Mouse (Mus musculus): ENCODE results near the gene Aco2. TPM values are rescaled to one million over a fixed set of nuclear protein-coding genes. Genes with fewer than 3 reads are reported as not detected.
"Not testable (repeated sequence)": the region's sequence is repeated elsewhere in the genome, so short reads cannot be mapped to it uniquely, and the experiment has no call there.

The Aco2 gene
- polyA plus RNA-seq, 1 experiment from 2014 or later = 98.9 TPM

DNA sequence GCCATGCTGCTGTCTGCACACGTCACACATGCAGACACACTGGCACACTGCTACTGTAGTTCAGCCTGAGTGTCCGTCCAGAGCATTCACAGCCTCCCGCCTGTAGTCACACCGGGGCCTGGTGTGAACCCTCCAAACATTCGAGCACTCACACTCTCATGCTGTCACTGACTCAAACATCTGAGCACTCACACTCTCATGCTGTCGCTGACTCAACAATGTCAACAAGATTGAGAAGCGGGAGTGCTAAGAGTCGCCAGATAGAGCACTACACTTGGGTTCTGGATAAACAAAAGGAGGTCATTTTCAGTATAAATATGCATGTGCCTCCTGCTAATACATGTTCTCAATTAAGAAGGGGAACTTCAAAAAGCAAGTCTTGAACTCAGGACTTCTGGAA is 35.8 kb downstream of the Aco2 start:
- no peak overlapping the region for H3K27ac ChIP-seq (replicated peaks)
- no peak overlapping the region for H3K9ac ChIP-seq
- no peak for ATAC-seq (ENCODE audit: insufficient read depth)
- H3K4me3 ChIP-seq (replicated peaks) = no peak overlapping the region
- no peaks in the 10 kb centered on the region for H3K27me3 ChIP-seq
- WGBS (ENCODE audit: insufficient replicate concordance) = 84% methylated on average over 8 of the region's 8 CpGs
- H3K4me2 ChIP-seq = no peak overlapping the region
- peaks cover 99% of the 10 kb centered on the region for H3K36me3 ChIP-seq (replicated peaks)
- H3K4me1 ChIP-seq (replicated peaks) = 0 out of 2 replicates have a peak, but pooled peaks cover 3% of the 10 kb centered on the region
- no peaks in the 10 kb centered on the region for H3K9me3 ChIP-seq (replicated peaks)

DNA sequence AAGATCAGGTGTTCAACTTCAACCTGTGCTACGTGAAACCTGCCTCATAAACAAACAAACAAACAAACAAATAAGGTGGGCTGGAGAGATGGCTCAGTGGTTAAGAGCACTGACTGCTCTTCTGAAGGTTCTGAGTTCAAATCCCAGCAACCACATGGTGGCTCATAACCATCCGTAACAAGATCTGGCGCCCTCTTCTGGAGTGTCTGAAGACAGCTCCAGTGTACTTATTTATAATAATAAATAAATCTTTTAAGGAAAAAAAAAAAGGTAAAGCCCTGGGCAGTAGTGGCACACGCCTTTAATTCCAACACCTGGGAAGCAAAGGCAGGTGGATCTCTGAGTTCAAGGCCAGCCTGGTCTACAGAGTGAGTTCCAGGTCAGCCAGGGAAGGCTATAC is 36.7 kb downstream of the Aco2 start:
- not testable (repeated sequence) for H3K27ac ChIP-seq (replicated peaks); ATAC-seq (ENCODE audit: insufficient read depth); H3K9me3 ChIP-seq (replicated peaks); H3K27me3 ChIP-seq; H3K4me1 ChIP-seq (replicated peaks); H3K4me3 ChIP-seq (replicated peaks); H3K9ac ChIP-seq; H3K4me2 ChIP-seq
- H3K36me3 ChIP-seq (replicated peaks) = peaks cover 99% of the 10 kb centered on the region
- 71% methylated on average over 4 of the region's 4 CpGs for WGBS (ENCODE audit: insufficient replicate concordance)

- Histone ChIP-seq H3K36me3 (replicated peaks) (peaks cover 98% of the 10 kb centered on the region), H3K4me3 (replicated peaks) (no peak overlapping the region), H3K9ac (no peak overlapping the region), H3K27me3 (no peaks in the 10 kb centered on the region), H3K4me1 (replicated peaks) (peaks cover 26% of the 10 kb centered on the region), H3K4me2 (no peak overlapping the region), H3K27ac (replicated peaks) (no peak overlapping the region), H3K9me3 (replicated peaks) (no peaks in the 10 kb centered on the region)
- no peak for ATAC-seq (ENCODE audit: insufficient read depth)
- WGBS (ENCODE audit: insufficient replicate concordance) = 71% methylated on average over 2 of the region's 2 CpGs
Measured at GRCm38 (mm10) chr15:81912498-81912897, 40.4 kb downstream of the Aco2 start.

GRCm38 (mm10) chr15:81914668-81915067 is 42.6 kb downstream of the Aco2 start:
- peak; percentile 29; the same call in 1 of the 2 replicates for ATAC-seq (ENCODE audit: insufficient read depth)
- Histone ChIP-seq H3K4me1 (replicated peaks) (peaks cover 26% of the 10 kb centered on the region), H3K36me3 (replicated peaks) (peaks cover 90% of the 10 kb centered on the region)

GRCm38 (mm10) chr15:81915663-81916062 is 43.6 kb downstream of the Aco2 start:
- WGBS (ENCODE audit: insufficient replicate concordance) = 77% methylated on average over 5 of the region's 5 CpGs
- Histone ChIP-seq H3K4me1 (replicated peaks) (peaks cover 26% of the 10 kb centered on the region), H3K9ac (no peak overlapping the region), H3K27me3 (no peaks in the 10 kb centered on the region), H3K9me3 (replicated peaks) (no peaks in the 10 kb centered on the region), H3K4me3 (replicated peaks) (no peak overlapping the region), H3K27ac (replicated peaks) (no peak overlapping the region), H3K4me2 (no peak overlapping the region), H3K36me3 (replicated peaks) (peaks cover 80% of the 10 kb centered on the region)
- ATAC-seq (ENCODE audit: insufficient read depth) = no peak

More at GRCm38 (mm10) chr15:81914668-81915067, 42.6 kb downstream of the Aco2 start:
- Histone ChIP-seq H3K9me3 (replicated peaks) (no peaks in the 10 kb centered on the region), H3K27ac (replicated peaks) (0 out of 2 replicates have a peak overlapping the region, but pooled peaks have one; percentile 29), H3K9ac (no peak overlapping the region), H3K4me2 (no peak overlapping the region; the same call in 1 of the 2 replicates), H3K4me3 (replicated peaks) (no peak overlapping the region), H3K27me3 (no peaks in the 10 kb centered on the region)
- WGBS (ENCODE audit: insufficient replicate concordance) = 42% methylated on average over 5 of the region's 5 CpGs

DNA sequence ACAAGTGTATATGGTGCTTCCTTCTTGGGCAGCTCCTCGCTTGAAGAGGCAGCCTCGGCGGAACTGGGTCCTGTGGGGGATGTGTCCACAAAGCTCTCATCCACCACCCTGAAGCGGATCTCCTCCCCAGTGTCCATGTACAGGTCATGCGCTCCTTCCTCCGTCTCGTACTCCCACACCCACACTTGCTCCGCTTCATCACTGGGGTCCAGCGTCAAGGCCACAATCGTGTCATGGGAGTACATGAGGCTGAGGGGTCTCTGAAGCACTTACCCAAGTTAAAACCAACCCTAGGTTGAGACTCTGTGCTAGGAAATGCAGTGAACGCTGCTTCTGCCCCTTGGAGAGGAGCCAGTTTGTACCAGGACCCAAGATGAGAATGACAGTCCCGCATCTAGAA is 45.1 kb downstream of the Aco2 start:
- no peak overlapping the region for H3K9ac ChIP-seq
- 84% methylated on average over 12 of the region's 12 CpGs for WGBS (ENCODE audit: insufficient replicate concordance)
- H3K27me3 ChIP-seq = no peaks in the 10 kb centered on the region
- no peak overlapping the region for H3K4me2 ChIP-seq
- H3K9me3 ChIP-seq (replicated peaks) = no peaks in the 10 kb centered on the region
- H3K4me3 ChIP-seq (replicated peaks) = no peak overlapping the region
- no peak for ATAC-seq (ENCODE audit: insufficient read depth)
- peaks cover 26% of the 10 kb centered on the region for H3K4me1 ChIP-seq (replicated peaks)
- H3K36me3 ChIP-seq (replicated peaks) = peaks cover 65% of the 10 kb centered on the region
- H3K27ac ChIP-seq (replicated peaks) = no peak overlapping the region

DNA sequence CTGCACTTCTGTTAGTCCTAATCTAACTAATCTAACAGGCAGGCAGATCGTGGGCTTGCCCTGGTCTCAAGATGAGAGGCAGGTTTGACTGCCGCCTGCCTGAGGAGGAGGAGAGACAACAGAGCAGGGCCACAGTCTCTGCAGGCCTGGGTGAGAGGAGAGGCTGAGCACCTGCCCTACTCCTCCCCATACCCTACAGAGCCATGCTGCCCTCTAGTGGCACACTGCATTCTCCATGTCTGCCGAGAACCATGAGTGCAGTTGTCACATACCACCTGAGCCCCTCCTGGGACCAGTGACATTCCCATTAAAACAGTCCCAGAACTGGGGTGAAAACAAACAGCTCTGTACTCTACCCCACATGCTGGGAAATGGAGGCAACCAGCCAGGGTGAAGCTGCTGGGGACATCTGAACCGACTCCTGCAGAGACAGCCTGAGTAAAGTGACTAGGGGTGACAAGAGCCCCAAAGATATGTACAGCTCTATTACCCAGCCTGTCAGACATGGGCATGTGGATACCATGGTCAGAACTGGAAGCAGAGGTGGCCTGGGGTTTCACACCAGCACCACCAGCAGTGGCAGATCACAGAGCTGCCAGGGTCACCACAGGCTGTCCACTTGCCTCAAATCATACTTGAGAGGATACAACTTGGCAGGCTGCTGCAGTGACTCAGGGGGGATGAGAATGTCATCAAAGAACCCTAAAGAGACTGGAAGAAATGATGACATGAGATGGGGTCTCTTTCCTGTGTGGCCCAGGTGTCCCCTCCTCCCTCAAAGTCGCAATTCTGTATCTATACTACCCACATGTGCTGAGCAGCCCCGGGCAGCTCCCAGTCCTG is 45.7 kb downstream of the Aco2 start:
- Histone ChIP-seq H3K4me3 (replicated peaks) (no peak overlapping the region), H3K36me3 (replicated peaks) (peaks cover 64% of the 10 kb centered on the region), H3K4me1 (replicated peaks) (peaks cover 26% of the 10 kb centered on the region), H3K9ac (no peak overlapping the region), H3K27ac (replicated peaks) (no peak overlapping the region), H3K9me3 (replicated peaks) (no peaks in the 10 kb centered on the region), H3K27me3 (no peaks in the 10 kb centered on the region), H3K4me2 (no peak overlapping the region)
- WGBS (ENCODE audit: insufficient replicate concordance) = 45% methylated on average over 6 of the region's 6 CpGs
- 0 out of 2 replicates have a peak, but pooled peaks have one; percentile 16 for ATAC-seq (ENCODE audit: insufficient read depth)

DNA sequence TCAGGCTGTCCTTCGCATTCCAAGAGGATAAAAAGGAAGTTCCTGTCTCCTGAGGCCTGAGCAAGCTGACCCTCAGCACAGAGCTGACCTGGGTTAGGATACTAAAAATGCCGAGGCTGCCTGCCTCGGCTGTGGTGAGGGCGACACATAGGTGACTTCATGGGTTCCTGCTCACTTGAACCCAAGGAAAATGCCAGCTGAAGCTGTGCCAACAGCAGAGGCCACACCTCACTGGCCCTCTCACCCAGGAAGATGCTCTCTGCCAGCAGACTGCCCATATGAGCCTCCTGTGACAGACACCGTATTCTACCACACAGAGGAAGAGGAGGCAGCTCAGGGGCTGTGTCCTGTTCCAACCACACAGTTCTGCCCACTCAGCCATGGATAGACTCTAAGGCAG is 47.0 kb downstream of the Aco2 start:
- Histone ChIP-seq H3K27me3 (no peaks in the 10 kb centered on the region), H3K4me2 (no peak overlapping the region), H3K9me3 (replicated peaks) (no peaks in the 10 kb centered on the region), H3K27ac (replicated peaks) (no peak overlapping the region), H3K9ac (no peak overlapping the region), H3K4me3 (replicated peaks) (no peak overlapping the region), H3K36me3 (replicated peaks) (peaks cover 52% of the 10 kb centered on the region), H3K4me1 (replicated peaks) (peaks cover 32% of the 10 kb centered on the region)
- 72% methylated on average over 5 of the region's 5 CpGs for WGBS (ENCODE audit: insufficient replicate concordance)
- no peak for ATAC-seq (ENCODE audit: insufficient read depth)

DNA sequence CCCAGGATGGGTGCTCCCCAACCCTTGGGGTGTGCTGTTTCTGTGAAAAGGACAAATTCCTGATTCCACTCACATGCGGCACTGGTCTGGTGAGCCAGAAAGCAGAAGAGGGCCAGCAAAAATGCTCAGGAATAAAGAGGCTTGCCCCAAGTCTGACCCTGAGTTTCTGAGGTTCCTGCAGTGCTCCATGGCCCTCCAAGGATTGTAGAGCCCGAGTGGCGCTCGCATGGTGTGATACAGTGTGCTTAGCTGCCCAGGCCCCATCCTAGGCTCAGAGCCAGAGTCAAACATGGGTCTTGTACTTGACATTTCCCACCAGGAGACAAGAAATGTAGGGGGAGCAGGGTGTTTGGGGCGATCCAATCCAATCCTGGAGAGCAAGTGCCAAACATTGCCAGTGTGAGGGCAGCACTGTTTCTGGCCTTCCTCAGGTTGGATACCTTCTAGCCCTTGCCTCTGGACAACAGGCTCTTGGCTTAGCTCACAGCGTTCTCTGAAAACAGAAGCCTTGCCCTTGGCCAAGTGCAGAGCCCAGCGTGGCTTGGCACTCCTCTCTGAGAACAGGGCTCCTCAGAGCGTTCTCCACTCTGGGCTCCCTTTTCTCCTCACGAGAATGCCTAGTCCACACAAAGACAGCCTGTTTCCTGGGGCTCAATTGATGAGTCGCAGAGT is 48.6 kb downstream of the Aco2 start:
- Histone ChIP-seq H3K27me3 (no peaks in the 10 kb centered on the region), H3K4me3 (replicated peaks) (no peak overlapping the region), H3K9me3 (replicated peaks) (no peaks in the 10 kb centered on the region), H3K9ac (no peak overlapping the region), H3K4me1 (replicated peaks) (peaks cover 32% of the 10 kb centered on the region), H3K4me2 (no peak overlapping the region), H3K27ac (replicated peaks) (no peak overlapping the region), H3K36me3 (replicated peaks) (peaks cover 35% of the 10 kb centered on the region)
- 82% methylated on average over 10 of the region's 10 CpGs for WGBS (ENCODE audit: insufficient replicate concordance)
- ATAC-seq (ENCODE audit: insufficient read depth) = no peak

- peaks cover 35% of the 10 kb centered on the region for H3K4me1 ChIP-seq (replicated peaks)
- H3K4me3 ChIP-seq (replicated peaks) = no peak overlapping the region
- H3K27me3 ChIP-seq = no peaks in the 10 kb centered on the region
- H3K9me3 ChIP-seq (replicated peaks) = no peaks in the 10 kb centered on the region
- no peak overlapping the region for H3K9ac ChIP-seq
- WGBS (ENCODE audit: insufficient replicate concordance) = 56% methylated on average over 5 of the region's 5 CpGs
- H3K36me3 ChIP-seq (replicated peaks) = peaks cover 30% of the 10 kb centered on the region
- H3K27ac ChIP-seq (replicated peaks) = no peak overlapping the region
- no peak overlapping the region for H3K4me2 ChIP-seq
- no peak for ATAC-seq (ENCODE audit: insufficient read depth)
Measured at GRCm38 (mm10) chr15:81921255-81921654, 49.1 kb downstream of the Aco2 start.

GRCm38 (mm10) chr15:81924933-81925332 is 52.8 kb downstream of the Aco2 start:
- no peaks in the 10 kb centered on the region for H3K9me3 ChIP-seq (replicated peaks)
- H3K4me1 ChIP-seq (replicated peaks) = peaks cover 53% of the 10 kb centered on the region

More at GRCm38 (mm10) chr15:81924933-81925332, 52.8 kb downstream of the Aco2 start:
- Histone ChIP-seq H3K27ac (replicated peaks) (peak overlapping the region; percentile 76), H3K27me3 (no peaks in the 10 kb centered on the region; the same call in 1 of the 2 replicates), H3K36me3 (replicated peaks) (peaks cover 5% of the 10 kb centered on the region; the same call in 1 of the 2 replicates), H3K4me2 (peak overlapping the region; percentile 100), H3K9ac (peak overlapping the region; percentile 72), H3K4me3 (replicated peaks) (peak overlapping the region; percentile 77)
- ATAC-seq (ENCODE audit: insufficient read depth) = peak; percentile 33; the same call in 1 of the 2 replicates
- 39% methylated on average over 11 of the region's 11 CpGs for WGBS (ENCODE audit: insufficient replicate concordance)
